Mouse (Mus musculus) adrenal gland, postnatal 10 days (tissue): ENCODE data around the gene Eef1g. TPM values are rescaled to one million over a fixed set of nuclear protein-coding genes. Genes with fewer than 3 reads are reported as not detected.
"Not testable (repeated sequence)": the region's sequence is repeated elsewhere in the genome, so short reads cannot be mapped to it uniquely, and the experiment has no call there.

ENCODE experiments used
- DNase-seq: peaks from one replicate; pipeline ENCODE4 v3.0.0; 2021; ENCODE audit warnings: mixed read lengths
- total RNA-seq, 2 experiments: library from RNA; stranded (reverse); gene quantifications; 2 replicates each; pipeline ENCODE4 v1.2.3; 2021

Gene Eef1g
- total RNA-seq, 2 experiments from 2014 or later, result 355 to 407 TPM

DNA sequence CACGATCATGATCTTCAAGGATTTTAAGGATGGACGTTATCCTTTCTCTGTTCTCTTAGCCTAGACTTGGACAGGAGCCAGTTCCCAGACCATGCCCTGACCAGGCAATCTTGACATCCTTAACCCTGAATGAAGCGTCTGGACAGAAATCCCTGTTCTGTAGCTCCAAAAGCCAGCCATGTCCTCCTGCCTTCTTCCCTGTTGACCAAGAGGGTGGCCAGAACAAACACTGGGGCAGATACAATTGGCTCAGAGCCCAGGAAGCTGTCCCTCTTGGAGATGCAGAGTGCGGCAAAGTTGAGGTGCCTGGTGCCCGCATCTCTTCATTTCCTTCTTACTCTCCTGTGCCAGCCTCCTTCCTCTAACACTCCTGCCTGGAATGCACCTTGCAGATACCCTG lies 19.1 kb downstream of the Eef1g start:
- peak; percentile 25 for DNase-seq

DNA sequence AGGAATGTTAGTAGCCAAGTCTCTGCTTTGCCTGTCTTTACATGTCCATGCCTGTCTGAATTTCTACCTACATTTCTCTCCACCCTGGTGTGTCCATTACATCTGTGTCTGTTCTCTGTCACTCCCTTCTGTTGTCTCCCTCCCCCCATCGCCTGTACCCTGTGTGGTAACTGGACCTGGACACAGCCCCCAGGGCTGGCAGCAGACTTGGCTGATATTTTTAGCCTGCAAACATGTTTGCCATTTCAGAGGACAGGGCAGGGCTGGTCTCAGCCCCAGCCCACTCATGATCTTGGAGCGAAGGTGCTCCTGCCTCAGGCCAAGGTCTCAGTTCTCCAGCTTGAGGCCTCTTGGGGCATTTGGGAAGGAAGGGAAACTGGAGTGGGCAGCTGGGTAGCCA lies 21.0 kb downstream of the Eef1g start:
- no peak for DNase-seq

DNA sequence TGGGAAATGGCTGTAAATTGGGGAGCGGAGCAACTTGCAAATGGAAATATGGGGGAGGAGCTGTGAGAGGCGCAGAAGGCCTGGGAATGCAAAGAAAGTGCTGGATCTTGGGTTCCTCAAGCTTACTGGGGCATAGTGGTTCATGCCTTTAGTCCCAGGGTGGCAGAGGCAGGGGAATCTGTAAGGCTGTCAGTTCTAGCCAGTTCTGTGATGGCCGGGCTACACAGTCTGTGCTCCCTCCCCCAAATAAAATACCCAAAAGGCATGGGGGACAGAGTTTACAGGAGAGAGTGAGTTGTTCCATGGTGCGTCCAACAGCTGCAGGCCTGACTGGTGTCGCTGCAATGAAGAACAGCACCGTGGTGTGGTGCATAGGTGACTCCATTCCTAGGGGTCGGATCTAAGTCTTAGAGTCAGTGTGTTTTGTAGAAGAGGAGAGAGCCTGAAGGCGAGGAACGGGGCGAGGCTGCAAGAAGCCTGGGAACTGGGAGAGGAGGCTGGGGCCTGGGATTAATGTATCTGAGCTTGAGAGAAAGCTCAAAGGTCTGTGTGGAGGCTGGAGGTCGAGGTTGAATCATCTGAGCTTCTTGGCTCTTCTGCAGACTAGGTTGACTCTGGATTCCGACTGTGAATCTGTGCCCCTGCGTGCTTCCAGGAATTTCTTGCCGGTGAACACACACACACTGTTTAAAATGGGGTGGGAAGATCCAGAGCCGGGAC lies 21.7 kb downstream of the Eef1g start:
- no peak for DNase-seq

DNA sequence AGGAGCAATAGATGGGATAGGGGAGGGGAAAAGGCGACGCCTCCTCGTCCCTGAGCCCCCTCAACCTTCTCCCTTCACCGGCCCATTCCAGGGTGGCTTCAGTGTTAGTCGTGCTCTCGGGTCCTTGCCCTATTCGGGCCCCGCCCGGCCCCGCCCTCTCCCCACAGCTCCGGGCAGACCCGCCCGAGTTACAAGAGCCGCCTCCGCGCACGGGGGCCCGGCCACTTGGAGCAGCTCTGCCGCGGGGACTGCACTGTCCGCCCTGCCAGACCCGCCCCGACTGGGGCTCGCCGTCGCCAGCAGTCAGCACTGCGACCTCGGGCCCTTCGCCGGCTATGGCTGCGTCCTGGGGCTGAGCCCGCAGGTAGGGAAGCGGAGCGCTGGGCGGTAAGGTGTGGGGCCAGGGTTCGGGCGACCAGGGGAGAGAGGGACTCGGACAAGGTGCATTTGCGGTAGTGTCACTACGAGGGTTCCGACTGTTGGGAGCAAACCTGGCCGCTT lies 22.3 kb downstream of the Eef1g start, which contains the start of gene Ahnak:
TSS of gene Ahnak (plus strand) at position 219 of the 501 bp plus-strand sequence.
- peak; percentile 92 for DNase-seq

DNA sequence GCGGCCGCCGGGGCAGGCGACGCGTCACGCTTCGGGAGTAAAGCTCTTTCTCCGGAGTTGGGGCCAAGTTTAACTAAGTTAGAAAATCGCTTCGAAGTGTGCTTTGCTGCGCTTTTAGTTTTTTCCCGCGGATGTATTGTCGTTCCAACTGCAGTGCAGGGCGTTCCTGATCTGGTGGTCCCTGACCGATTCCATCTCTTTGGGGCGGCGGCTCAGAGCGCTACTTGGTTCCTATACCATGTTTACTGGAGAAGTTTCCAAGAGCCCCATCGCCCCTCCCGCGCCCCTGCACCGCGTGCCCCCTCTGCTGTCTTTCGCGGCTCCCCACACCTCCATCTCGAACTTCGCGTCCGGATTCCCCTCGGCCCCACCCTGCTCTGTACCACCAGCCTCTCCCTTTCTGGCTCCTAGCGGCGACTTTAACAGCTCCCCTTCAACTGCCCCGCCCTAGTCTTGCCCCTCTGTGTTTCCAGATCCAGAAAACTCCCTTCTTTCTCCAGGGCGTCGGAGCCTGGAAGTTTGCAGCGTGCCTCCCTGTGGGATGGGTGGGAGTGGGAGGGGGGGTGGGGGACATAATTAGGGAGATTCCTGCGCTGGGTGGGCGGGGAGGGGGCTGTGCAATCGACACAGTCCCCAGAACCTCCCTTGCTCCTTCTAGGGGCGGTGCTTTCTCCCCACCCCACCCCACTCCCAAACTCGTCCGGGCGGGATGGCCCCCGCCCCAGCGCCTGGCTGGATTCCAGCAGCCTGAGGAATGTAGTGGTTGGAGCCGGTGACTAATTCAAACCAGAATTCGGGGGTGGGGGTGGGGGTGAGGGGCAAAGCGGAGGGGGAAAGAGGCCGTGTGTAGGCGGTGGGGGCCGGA lies 23.0 kb downstream of the Eef1g start:
- peak; percentile 88 for DNase-seq

DNA sequence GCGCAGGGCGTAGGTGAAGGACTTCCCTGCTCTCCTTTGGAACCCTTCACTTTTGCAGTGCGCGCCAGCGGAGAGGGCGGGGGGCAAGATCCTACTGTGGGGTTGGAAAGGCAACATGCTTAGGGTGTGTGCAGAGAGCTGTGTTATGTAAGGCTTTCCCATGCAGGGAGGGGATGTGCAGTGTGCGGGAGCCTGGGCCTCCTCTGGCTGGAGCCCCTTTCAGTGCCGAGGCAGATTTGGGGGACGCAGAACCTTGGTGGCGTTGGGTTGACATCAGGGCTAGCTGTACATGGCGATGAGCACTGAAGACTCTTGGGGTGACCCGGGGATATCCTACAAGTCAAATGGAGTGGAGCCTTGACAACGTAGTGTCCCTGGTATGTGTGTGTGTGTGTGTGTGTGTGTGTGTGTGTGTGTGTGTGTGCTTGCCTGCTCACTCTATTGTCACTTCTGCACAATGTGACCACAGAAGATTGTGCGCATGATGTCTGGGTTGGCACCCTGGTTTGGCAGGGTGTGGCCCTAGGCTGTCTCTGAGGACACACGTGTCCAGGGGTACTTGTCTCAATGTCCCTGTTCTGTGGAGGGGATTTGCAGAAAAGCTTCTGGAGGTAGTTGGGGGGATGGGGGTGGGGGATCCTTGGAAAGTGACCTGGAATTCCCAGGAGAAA lies 23.7 kb downstream of the Eef1g start:
- DNase-seq, result no peak

DNA sequence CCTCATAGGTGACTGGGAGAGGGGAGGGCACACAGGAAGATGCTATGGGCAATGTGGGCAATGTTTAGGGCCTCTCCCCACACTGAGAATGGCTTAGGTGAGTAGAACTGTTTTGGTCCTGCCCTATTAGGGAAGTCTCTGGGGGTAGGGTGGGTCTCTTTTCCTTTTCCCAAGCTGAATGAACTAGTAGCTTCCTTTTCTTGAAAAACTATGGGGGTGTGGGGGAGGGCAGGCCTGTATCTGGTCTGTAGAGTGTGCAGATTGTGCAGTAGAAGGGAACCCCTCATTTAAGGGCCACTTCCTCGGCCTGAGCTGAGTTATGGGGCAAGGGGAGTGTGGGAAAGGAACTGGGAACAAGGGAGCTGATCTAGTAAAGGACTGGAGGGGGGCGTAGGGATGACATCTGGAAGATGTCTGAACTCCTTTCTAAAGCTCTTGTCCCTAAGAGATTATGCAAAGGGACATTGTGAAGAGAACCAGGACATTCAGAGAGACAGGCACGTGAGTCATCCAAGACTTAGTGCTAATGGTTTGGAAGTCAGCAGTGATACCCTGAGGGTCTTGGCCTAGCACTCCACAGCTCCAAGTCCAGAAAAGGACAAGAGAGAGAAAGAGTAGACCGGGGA lies 24.5 kb downstream of the Eef1g start:
- no peak for DNase-seq

DNA sequence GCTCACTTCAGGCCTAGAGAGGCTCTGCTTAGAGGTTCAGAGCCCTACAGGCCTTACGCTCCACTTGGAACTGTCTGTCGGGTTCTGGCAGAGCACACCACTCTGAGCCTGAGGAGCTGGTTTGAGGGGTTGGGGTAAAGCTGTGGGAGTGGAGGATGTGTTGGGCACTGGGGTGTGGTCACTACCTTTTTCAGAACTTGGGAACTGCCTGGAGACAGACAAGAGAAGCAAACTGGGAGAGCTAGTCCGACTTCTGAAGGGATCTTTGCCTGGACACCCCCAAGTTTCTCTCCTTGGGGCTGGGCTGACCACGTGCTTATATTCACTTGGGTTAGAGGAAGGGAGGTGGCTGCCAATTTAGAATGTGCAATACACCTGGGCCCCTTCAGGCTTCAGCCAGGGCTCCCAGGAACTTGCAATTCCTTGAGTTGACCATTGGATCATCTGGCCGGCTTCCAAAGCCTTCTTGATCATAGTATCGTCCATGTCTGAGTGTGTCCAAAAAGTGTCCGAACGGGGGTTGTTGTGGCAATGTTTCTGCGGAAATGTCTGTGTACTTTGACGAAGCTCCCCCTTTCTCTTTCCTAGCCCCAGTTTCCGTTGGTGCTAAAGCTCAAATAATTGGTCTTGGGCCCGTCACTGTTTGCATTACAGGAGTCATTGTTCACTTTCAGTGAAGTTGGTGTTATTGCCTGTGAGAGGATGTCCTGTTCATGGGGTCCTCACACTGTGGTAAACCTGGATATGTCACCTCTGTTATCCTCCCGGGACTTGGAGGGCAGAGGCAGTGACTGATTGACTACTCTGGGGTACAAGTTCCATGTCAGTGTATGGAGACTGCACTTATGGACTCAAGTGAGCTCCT lies 25.3 kb downstream of the Eef1g start:
- DNase-seq, result peak; percentile 77

DNA sequence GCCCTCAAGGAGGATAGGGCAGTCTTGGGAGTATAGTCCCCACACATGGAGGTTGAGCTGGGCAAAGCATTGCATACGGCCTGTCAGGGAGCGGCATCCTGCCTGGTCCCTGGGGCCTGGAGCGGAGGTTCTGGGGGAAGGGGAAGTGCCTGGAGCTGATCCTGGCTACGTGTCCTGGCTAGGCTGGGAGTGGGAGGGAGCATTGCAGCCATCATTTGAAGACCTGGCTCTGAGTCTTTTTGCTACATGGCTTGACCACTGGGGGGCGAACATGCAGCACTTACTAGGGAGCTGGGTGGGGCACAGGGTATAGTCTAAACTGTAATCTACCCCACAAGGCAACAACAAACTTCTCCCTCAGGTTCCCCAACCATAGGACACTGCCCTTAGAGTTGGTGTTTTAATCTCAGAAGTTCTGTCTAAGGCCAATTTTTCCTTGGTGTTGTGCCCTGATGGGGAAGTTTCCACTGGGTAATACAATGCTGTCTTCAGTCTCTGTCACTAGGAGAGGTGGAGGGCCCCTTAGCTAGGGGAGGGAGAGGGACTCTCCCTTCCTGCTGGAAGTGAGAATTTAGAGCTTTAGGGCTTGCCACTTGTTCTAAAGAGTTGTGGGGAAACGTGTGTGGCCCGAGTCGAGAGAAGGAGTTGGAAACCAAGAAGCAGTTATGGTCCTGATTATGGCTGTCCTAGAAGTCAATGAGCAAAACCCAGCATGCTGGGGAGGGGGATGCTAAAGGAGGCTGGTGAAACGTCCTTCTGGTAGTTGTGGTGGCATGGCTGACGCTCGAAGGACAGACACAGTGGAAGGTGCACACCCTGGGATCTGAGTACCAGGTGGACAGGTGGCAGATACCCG lies 26.2 kb downstream of the Eef1g start:
- peak; percentile 90 for DNase-seq

DNA sequence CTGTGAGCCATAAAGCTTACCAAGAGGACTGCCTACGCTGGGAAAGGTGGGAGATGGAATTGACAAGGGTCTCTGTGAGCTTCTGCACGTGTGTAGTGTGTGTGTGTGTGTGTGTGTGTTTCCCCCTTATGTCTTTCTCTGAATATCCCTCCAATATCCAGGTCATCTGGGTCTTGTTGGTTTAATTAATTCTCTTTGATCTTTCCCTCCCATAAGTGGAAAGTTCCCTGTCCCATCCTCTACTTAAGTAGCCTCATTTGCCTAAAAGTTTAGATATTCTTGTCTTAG lies 26.7 kb downstream of the Eef1g start:
- DNase-seq, result no peak

DNA sequence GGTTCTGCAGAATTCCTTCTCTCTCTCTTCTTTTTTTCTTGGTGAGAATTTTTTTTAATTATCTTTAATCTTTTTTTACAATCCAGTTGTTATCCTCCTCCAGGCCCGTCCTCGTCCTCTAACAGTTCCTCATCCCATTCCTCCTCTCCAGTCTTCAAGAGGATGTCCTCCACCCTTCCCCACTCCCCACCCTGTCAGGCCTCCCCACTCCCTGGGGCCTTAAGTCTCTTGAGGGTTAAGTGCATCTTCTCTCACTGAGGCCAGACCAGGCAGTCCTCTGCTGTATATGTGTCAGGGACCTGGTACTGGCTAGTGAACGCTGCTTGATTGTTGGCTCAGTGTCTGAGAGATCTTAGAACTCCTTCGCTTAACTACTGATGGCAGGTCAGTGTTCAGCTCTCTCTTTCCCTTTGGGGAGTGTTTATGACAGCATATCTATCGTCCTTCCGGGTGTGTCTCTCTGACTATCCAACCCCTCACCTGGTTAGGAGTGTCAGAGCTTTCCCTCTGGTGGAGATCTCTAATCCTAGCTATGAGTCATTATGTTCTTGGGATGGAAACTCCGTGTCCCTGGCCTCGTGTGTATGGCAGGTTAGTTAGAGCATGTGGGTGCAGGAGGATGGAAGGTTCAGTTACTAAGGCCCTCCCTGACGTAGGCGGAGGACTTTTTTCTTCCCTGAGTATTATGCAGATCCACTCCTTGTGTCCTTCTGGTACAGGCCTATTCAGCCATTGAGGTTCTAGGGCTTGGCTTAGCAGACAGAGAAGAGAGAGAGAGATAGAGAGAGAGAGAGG lies 28.2 kb downstream of the Eef1g start:
- no peak for DNase-seq

DNA sequence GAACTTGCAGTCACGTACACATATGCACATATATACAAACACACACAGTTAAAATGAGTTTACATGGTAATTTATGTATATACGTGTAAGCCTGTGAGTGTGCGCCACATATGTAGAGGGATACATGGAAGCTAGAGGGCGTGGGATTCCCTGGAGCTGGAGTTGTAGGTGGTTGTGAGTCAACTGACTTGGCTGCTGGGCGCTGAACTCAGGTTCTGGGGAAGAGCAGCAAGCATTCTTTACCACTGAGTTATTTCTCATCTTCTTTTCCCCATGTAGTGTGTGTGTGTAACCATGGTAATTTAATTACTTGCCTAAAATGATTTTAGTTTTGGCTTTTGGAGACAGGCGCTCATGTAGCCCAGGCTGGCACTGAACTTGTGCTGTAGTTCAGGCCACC lies 29.8 kb downstream of the Eef1g start:
- no peak for DNase-seq

DNA sequence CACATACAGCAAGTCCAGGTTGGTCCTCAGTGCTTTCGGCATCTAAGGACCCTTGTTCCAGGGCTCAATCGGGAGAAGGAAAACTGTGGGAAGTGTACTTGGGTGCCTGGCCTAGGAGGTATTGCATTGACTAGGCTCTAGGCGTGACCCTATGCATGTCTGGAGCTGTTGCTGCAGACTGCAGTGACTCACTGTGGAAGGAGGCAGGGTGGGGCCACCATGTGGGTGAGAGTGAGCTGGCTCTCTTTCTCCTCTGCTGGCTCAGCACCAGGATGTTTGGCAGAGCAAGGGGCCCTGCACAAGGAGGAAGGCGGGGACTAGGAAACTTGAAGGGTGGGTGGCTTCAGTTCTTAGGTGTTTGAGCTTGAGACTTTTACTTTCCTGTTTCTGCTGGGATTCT lies 30.7 kb downstream of the Eef1g start:
- DNase-seq, result peak; percentile 91

DNA sequence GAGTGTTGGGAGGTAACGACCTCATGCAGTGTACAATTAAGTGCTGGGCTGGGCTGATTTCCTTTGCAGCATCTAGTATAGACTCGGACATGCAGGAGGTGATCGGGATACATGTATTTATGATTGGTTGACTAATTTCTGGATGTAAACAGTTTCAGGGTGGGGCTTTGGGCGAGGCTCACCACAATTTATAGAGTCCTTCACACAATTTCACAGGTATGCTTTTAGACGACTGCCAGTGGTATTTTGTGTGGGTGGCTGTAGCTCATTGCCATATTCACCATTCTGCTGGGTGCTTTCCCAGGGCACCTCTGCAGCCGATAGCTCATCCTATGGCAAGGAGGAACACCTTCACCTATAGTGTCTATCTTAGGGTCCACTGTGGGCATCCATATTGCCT lies 31.7 kb downstream of the Eef1g start:
- no peak for DNase-seq

DNA sequence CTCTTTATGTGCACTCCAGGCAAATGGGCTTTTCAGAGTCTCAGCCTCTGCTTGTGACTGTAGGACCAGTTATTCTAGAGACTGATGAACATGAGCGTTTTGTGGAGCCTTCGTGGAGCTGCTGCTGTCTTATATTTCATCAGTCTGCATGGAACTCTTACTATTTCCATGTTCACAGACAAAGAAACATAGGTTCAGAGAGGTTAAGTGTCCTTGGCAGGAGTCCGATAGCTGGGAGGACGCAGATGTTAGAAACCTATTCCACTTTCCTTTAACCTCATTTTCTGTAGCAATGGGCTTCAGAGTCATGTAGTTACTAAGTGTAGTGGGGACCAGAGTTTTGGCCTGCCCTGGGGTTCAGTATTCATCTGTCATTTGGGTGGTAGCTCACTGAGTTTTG lies 32.4 kb downstream of the Eef1g start:
- no peak for DNase-seq

DNA sequence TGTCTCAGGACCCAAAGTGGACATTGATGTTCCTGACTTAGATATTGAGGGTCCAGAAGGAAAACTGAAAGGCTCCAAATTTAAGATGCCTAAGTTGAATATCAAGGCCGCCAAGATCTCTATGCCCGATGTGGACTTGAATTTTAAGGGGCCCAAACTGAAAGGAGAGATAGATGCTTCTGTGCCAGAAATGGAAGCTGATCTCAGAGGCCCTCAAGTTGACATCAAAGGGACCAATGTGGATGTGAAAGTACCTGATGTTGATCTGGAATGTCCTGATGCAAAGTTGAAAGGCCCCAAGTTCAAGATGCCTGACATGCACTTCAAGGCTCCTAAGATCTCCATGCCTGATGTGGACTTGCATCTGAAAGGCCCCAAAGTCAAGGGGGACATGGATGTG lies 40.1 kb downstream of the Eef1g start:
- not testable (repeated sequence) for DNase-seq

DNA sequence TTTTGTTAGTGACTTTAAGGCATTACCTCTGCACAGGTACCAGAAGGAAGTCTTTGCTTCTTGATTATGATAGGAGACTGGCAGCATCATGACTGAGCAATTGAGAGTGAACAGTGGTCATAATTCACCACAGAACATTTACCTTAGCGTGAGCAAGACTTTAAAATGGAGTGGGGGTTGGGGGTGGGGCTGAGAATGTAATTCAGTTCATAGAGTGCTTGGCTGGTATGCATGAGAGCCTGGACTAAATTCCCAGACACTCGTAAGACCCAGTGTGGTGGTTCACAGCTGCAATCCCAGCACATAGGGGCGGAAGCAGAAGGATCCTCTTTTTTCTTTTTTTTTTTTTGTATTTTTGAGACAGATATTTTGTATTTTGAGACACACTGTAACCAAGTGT lies 52.5 kb downstream of the Eef1g start:
- no peak for DNase-seq

DNA sequence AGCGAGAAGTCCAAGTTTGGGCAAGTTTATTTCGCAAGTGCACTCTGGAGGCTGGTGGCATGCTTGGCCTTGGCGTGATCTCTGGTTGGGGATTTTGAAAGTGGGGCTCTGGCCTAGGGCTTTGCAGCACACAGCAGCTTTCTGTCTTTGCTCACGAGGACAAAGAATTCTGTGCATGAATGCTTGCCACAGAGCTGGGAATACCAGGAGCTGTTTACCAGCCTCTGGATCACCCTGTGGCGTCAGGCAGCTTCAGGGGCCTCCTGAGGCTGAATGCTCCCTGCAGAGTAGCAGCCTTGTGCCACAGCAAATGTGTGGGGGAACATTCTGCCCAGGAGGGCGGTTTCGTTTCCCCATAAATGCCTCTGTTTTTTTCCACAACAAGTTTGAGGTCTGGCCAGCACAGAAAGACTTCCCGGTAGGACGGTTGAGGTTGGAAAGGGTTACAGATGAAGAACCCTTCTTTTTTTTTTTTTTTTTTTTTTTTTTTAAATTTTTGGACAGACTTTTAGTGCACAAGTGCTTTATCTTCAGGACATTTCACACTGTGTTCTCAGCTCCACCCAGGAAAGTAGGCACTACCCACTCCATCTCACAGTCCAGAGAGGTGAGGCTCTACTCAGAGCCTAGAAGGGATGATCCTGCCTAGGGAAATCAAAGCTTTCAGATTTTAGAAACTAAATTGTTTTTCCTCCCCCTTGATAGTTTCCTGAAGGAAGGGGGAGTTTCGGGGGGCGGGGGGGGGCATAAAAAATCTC lies 56.4 kb downstream of the Eef1g start:
- DNase-seq, result peak; percentile 73
